Mouse (Mus musculus): ENCODE measurements at regions not wholly inside any gene's neighbourhood (a gene's known extent, or its start where the extent isn't known, plus 50 kb on each side); places are given as distances from the start of the nearest gene placed in this dataset.

- TF ChIP-seq EP300 (IDR thresholded peaks at IDR 0.05; ENCODE audit: low read depth in 1 of 2, low read length in 2 of 2) (no peak), CTCF (IDR thresholded peaks at IDR 0.05 in 2 of 3, conservative IDR thresholded peaks at IDR 0.05 in 1 of 3; ENCODE audit: control insufficient read depth in 1 of 3, insufficient read depth in 1 of 3, low read depth in 2 of 3, low read length in 3 of 3, poor library complexity in 1 of 3, severe bottlenecking in 1 of 3) (no peak), ZC3H11A (IDR thresholded peaks at IDR 0.05; ENCODE audit: low read depth, low read length) (no peak), ZKSCAN1 (IDR thresholded peaks at IDR 0.05; ENCODE audit: low read depth, low read length) (no peak), POLR2A (IDR thresholded peaks at IDR 0.05; ENCODE audit: control insufficient read depth in 1 of 2, insufficient read depth in 1 of 2, low read depth in 1 of 2, low read length in 2 of 2, poor library complexity in 1 of 2) (no peak), NRF1 (IDR thresholded peaks at IDR 0.05; ENCODE audit: insufficient read depth, low read depth, low read length, poor library complexity, severe bottlenecking) (no peak)
These were observed 389.0 kb downstream of the Nedd1 start for GRCm38 (mm10) chr10:92333042-92333774.

Measured in MEL (cell line).